Mouse (Mus musculus) hindbrain, embryonic 11.5 days (tissue): ENCODE data around the gene Bbs9. TPM values are rescaled to one million over a fixed set of nuclear protein-coding genes. Genes with fewer than 3 reads are reported as not detected.

Experiments
- ATAC-seq: fragments of 200-750 bp; cut with Nextera tagmentation; 2 replicates; pipeline ENCODE4 v1.8.0; 2017; ENCODE audit warnings: mild to moderate bottlenecking, moderate TSS enrichment, moderate library complexity; ENCODE audit not compliant: low FRiP score
- DNase-seq: peaks from one replicate; pipeline ENCODE4 v3.0.0-alpha.2; 2015; ENCODE audit warnings: low spot score
- H3K27ac ChIP-seq: fragments of 300-500 bp; sonication (generic); 2 replicates; pipeline ENCODE4 v1.5.1; 2014; ENCODE audit warnings: mild to moderate bottlenecking, low read depth, low read length
- H3K27me3 ChIP-seq: fragments of 300-500 bp; sonication (generic); 2 replicates; pipeline ENCODE4 v1.6.1; 2014; ENCODE audit warnings: mild to moderate bottlenecking, low read length, moderate library complexity, mixed read lengths; ENCODE audit not compliant: control insufficient read depth, insufficient read depth
- H3K36me3 ChIP-seq: fragments of 300-500 bp; sonication (generic); 2 replicates; pipeline ENCODE4 v1.6.1; 2014; ENCODE audit warnings: mild to moderate bottlenecking, low read length, moderate library complexity, mixed read lengths; ENCODE audit not compliant: control insufficient read depth, insufficient read depth
- H3K4me1 ChIP-seq: fragments of 300-500 bp; sonication (generic); replicated peaks from 2 replicates; pipeline ENCODE4 v1.6.1; 2014; ENCODE audit warnings: low read length, mixed read lengths; ENCODE audit not compliant: control insufficient read depth, insufficient read depth
- H3K4me2 ChIP-seq: fragments of 300-500 bp; sonication (generic); replicated peaks from 2 replicates; pipeline ENCODE4 v1.6.1; 2014; ENCODE audit warnings: mild to moderate bottlenecking, low read depth, low read length
- H3K4me3 ChIP-seq: fragments of 300-500 bp; sonication (generic); 2 replicates; pipeline ENCODE4 v1.5.1; 2014; ENCODE audit warnings: low read depth, low read length
- H3K9ac ChIP-seq: fragments of 300-500 bp; sonication (generic); 2 replicates; pipeline ENCODE4 v1.6.1; 2014; ENCODE audit warnings: low read depth, low read length
- H3K9me3 ChIP-seq: fragments of 300-500 bp; sonication (generic); 2 replicates; pipeline ENCODE4 v1.6.1; 2016; ENCODE audit warnings: low read length; ENCODE audit not compliant: control insufficient read depth
- WGBS: fragments of 180-500 bp; shearing (Covaris S2); extraction: QIAGEN DNeasy Blood & Tissue Kit; methylation state at CpG from one replicate; pipeline ENCODE4 v1.1.7; 2014; 5-methylcytosine and 5-hydroxymethylcytosine counted together
- polyA plus RNA-seq: library from polyadenylated mRNA; unstranded; fragments of >200 nt; fragmentation: Nextera tagmentation; extraction: Ambion mirVana; gene quantifications from 2 replicates; pipeline ENCODE4 v1.2.1, GENCODE M21; 2014

The Bbs9 gene
- polyA plus RNA-seq, 1 experiment from 2014 or later, result 16.9 TPM

GRCm38 (mm10) chr9:22678496-22678895, 203.0 kb downstream of the Bbs9 start:
- Histone ChIP-seq H3K36me3 (no peaks in the 10 kb centered on the region), H3K4me2 (no peak overlapping the region), H3K9me3 (no peaks in the 10 kb centered on the region), H3K9ac (no peak overlapping the region), H3K27ac (no peak overlapping the region), H3K27me3 (no peaks in the 10 kb centered on the region), H3K4me1 (no peaks in the 10 kb centered on the region), H3K4me3 (no peak overlapping the region)
- DNase-seq, result no peak
- 91% methylated on average over 4 of the region's 4 CpGs for WGBS
- ATAC-seq, result no peak

DNA sequence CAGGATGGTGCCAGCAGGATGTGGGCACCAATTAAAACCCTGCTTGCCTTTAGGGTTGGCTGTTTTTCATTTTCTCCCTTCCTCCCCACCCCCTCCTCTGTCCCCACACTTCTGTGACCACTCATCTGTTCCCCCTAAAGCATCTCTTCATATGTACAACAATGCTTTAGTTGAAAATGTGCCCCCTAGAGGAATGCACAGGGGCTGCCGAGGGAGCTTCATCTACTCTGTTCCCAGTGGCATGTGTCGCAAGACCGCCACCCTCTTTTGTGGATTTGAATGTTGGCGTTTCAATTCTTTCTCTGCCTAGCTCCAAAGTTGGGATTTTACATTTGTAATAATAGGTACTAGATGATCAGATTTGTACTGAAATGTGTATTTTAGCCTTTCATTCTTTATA, 204.0 kb downstream of the Bbs9 start:
- H3K4me1 ChIP-seq, result no peaks in the 10 kb centered on the region
- ATAC-seq, result no peak
- 86% methylated on average over 4 of the region's 4 CpGs for WGBS
- H3K36me3 ChIP-seq, result no peaks in the 10 kb centered on the region
- H3K9ac ChIP-seq, result no peak overlapping the region
- H3K27ac ChIP-seq, result no peak overlapping the region
- H3K4me3 ChIP-seq, result no peak overlapping the region
- H3K9me3 ChIP-seq, result no peaks in the 10 kb centered on the region
- no peaks in the 10 kb centered on the region for H3K27me3 ChIP-seq
- no peak for DNase-seq
- H3K4me2 ChIP-seq, result no peak overlapping the region

GRCm38 (mm10) chr9:22680031-22680430, 204.5 kb downstream of the Bbs9 start:
- H3K9ac ChIP-seq, result no peak overlapping the region
- no peak for ATAC-seq
- H3K4me2 ChIP-seq, result no peak overlapping the region
- no peaks in the 10 kb centered on the region for H3K9me3 ChIP-seq
- no peaks in the 10 kb centered on the region for H3K36me3 ChIP-seq
- no peaks in the 10 kb centered on the region for H3K4me1 ChIP-seq
- H3K27me3 ChIP-seq, result no peaks in the 10 kb centered on the region
- no peak overlapping the region for H3K27ac ChIP-seq
- WGBS, result 82% methylated on average over 12 of the region's 12 CpGs
- H3K4me3 ChIP-seq, result no peak overlapping the region
- no peak for DNase-seq

- Histone ChIP-seq H3K9ac (no peak overlapping the region), H3K27me3 (no peaks in the 10 kb centered on the region), H3K9me3 (no peaks in the 10 kb centered on the region), H3K4me1 (no peaks in the 10 kb centered on the region), H3K4me2 (no peak overlapping the region), H3K4me3 (no peak overlapping the region), H3K27ac (no peak overlapping the region), H3K36me3 (no peaks in the 10 kb centered on the region)
- 79% methylated on average over 1 of the region's 1 CpGs for WGBS
- DNase-seq (no peak), ATAC-seq (no peak)
These were observed 205.0 kb downstream of the Bbs9 start for GRCm38 (mm10) chr9:22680484-22680883.

GRCm38 (mm10) chr9:22683786-22684185, 208.3 kb downstream of the Bbs9 start:
- ATAC-seq (no peak), DNase-seq (no peak)
- Histone ChIP-seq H3K27ac (no peak overlapping the region), H3K4me1 (no peaks in the 10 kb centered on the region), H3K9me3 (no peaks in the 10 kb centered on the region), H3K4me2 (no peak overlapping the region), H3K4me3 (no peak overlapping the region), H3K36me3 (no peaks in the 10 kb centered on the region), H3K27me3 (no peaks in the 10 kb centered on the region), H3K9ac (no peak overlapping the region)
- 62% methylated on average over 3 of the region's 3 CpGs for WGBS

DNA sequence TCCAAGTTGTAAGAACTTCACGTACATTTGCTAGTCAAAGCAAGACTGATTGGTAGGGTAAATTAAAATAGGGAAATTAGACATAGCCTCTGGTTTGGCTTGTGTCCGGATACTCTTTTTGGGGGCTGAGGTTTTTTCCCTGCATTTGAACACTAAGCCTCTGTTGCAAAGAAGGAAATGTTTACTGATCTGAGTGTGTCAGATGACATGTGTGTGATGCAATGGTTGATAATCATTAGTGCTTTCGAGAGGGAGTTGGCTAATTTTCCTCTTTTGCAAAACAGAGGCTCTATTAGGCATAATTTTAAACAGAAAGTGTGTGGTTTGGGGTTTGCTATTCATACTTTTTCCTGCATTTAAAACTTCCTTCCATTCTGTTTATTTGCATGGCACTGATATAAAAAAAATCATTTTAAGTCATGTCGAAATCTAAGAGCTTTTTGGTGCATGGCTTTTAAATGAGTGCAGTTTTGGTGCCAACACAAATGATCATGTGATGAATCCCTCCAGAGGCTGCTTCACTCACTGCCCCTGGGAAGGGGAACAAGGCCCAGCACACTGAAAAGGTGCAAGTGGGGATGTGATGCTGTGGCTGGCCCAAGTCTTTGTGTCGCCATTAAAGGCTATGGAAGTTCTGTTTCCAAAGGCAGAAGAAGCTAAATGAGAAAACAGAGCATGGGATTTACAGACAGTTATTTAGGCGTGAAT, 211.4 kb downstream of the Bbs9 start:
- DNase-seq, result no peak
- Histone ChIP-seq H3K4me1 (no peaks in the 10 kb centered on the region), H3K27me3 (no peaks in the 10 kb centered on the region), H3K4me3 (no peak overlapping the region), H3K36me3 (no peaks in the 10 kb centered on the region), H3K4me2 (no peak overlapping the region), H3K9ac (no peak overlapping the region), H3K27ac (no peak overlapping the region), H3K9me3 (no peaks in the 10 kb centered on the region)
- WGBS, result 87% methylated on average over 6 of the region's 6 CpGs
- no peak for ATAC-seq

DNA sequence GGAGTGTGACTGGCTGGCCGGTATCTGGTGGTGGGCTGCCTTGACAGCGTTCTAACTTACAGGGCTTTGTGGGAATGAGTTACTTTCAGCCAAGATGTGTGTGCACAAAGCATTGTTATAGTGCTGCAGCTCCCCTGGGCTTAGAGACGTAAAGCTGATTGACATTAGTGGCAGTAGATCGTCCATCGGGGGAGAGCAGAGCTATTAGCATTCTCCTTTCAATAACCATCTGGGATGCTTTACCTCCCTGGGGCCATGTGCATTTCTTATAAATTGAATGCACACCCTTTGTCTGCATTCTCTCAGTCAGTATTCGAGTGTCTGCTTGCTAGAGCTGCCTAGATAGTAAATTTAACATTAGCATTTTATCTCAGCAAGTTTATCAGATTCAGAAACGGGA, 214.7 kb downstream of the Bbs9 start:
- peak; percentile 49 for DNase-seq
- Histone ChIP-seq H3K27ac (no peak overlapping the region), H3K9me3 (no peaks in the 10 kb centered on the region), H3K4me2 (no peak overlapping the region), H3K27me3 (no peaks in the 10 kb centered on the region), H3K4me1 (no peaks in the 10 kb centered on the region), H3K9ac (no peak overlapping the region), H3K36me3 (no peaks in the 10 kb centered on the region), H3K4me3 (no peak overlapping the region)
- ATAC-seq, result peak; percentile 80
- WGBS, result 30% methylated on average over 7 of the region's 7 CpGs

DNA sequence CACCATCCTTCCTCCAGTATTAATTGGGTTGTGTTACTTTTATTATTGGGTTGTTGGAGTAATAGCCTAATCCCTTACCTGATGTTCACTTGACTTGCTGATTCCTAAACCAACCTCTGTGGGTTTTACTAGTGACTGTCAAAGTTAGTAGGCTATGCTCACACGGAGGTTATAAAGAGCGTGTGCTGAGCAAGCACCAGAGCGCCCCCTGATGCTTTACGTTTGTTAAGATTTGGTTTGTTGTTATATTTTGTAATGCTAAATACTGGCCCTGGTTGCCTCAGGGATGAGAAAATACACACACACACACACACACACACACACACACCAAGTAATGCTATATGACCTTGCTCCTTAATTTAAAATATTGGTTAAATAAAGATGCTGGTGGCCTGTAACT, 219.9 kb downstream of the Bbs9 start:
- no peak for ATAC-seq
- Histone ChIP-seq H3K9ac (no peak overlapping the region), H3K36me3 (no peaks in the 10 kb centered on the region), H3K27ac (no peak overlapping the region), H3K4me1 (no peaks in the 10 kb centered on the region), H3K4me3 (no peak overlapping the region), H3K4me2 (no peak overlapping the region), H3K9me3 (no peaks in the 10 kb centered on the region), H3K27me3 (no peaks in the 10 kb centered on the region)
- no peak for DNase-seq
- 87% methylated on average over 4 of the region's 4 CpGs for WGBS

GRCm38 (mm10) chr9:22696809-22697374, 221.4 kb downstream of the Bbs9 start:
- no peaks in the 10 kb centered on the region for H3K27me3 ChIP-seq
- no peaks in the 10 kb centered on the region for H3K9me3 ChIP-seq
- ATAC-seq, result no peak
- WGBS, result 94% methylated on average over 7 of the region's 7 CpGs
- DNase-seq, result no peak
- H3K4me3 ChIP-seq, result no peak overlapping the region
- H3K36me3 ChIP-seq, result no peaks in the 10 kb centered on the region
- no peak overlapping the region for H3K9ac ChIP-seq
- no peaks in the 10 kb centered on the region for H3K4me1 ChIP-seq
- no peak overlapping the region for H3K4me2 ChIP-seq
- no peak overlapping the region for H3K27ac ChIP-seq
